Mouse (Mus musculus) cerebellum, postnatal 4 days (tissue): ENCODE results near the gene Gipc2.
A peak's percentile ranks its signal among the peaks of the same experiment; 100 is the strongest.

Source experiments
- DNase-seq, 2 experiments: peaks; one replicate each; pipeline ENCODE4 v3.0.0; 2022; ENCODE audit warnings: low spot score in 2 of 2, mixed read lengths in 1 of 2

Gene Gipc2

GRCm38 (mm10) chr3:152081381-152081780 lies 84.6 kb downstream of the Gipc2 start:
- DNase-seq = no peak

GRCm38 (mm10) chr3:152076088-152076487 lies 89.9 kb downstream of the Gipc2 start:
- DNase-seq = no peak

- no peak for DNase-seq
Measured at GRCm38 (mm10) chr3:152069001-152069400, 97.0 kb downstream of the Gipc2 start.

GRCm38 (mm10) chr3:152068311-152068710 lies 97.7 kb downstream of the Gipc2 start:
- DNase-seq = no peak

- peak in 1 of 2 experiments; percentile 27 for DNase-seq
Measured at GRCm38 (mm10) chr3:152066696-152067095, 99.3 kb downstream of the Gipc2 start.

- DNase-seq = no peak
Measured at GRCm38 (mm10) chr3:152065806-152066205, 100.2 kb downstream of the Gipc2 start.

- DNase-seq = no peak
Measured at GRCm38 (mm10) chr3:152064166-152064565, 101.9 kb downstream of the Gipc2 start.

GRCm38 (mm10) chr3:152062806-152063205 lies 103.2 kb downstream of the Gipc2 start:
- no peak for DNase-seq

- no peak for DNase-seq
Measured at GRCm38 (mm10) chr3:152061145-152061544, 104.9 kb downstream of the Gipc2 start.

- no peak for DNase-seq
Measured at GRCm38 (mm10) chr3:152058235-152058634, 107.8 kb downstream of the Gipc2 start.

GRCm38 (mm10) chr3:152054260-152054659 lies 111.8 kb downstream of the Gipc2 start:
- DNase-seq = no peak

GRCm38 (mm10) chr3:152051959-152052358 lies 114.1 kb downstream of the Gipc2 start:
- DNase-seq = no peak

- DNase-seq = no peak
Measured at GRCm38 (mm10) chr3:152047914-152048313, 118.1 kb downstream of the Gipc2 start.

GRCm38 (mm10) chr3:152046895-152047294 lies 119.1 kb downstream of the Gipc2 start:
- no peak for DNase-seq
